Mouse (Mus musculus): ENCODE data around the gene Trappc3.

Trappc3 gene

GRCm38 (mm10) chr4:126251655-126252254, 10.4 kb upstream of the Trappc3 start:
- DNase-seq = peak; percentile 75 to 85

- DNase-seq = no peak
Measured at GRCm38 (mm10) chr4:126252411-126253237, 9.5 kb upstream of the Trappc3 start.

GRCm38 (mm10) chr4:126253637-126254272, 8.4 kb upstream of the Trappc3 start:
- no peak for DNase-seq

GRCm38 (mm10) chr4:126254315-126255112, 7.6 kb upstream of the Trappc3 start:
- DNase-seq = peak; percentile 73 to 78

- peak; percentile 55 to 65 for DNase-seq
Measured at GRCm38 (mm10) chr4:126255113-126256001, 6.8 kb upstream of the Trappc3 start.

- DNase-seq = peak; percentile 87 to 88
Measured at GRCm38 (mm10) chr4:126256131-126256791, 5.9 kb upstream of the Trappc3 start, which contains the start of gene Map7d1. Gene Map7d1 (minus strand): TSS chr4:126256343.

GRCm38 (mm10) chr4:126256967-126257881, 4.9 kb upstream of the Trappc3 start:
- peak; percentile 54 to 63 for DNase-seq

- DNase-seq = peak; percentile 22 to 28
Measured at GRCm38 (mm10) chr4:126259063-126259462, 3.1 kb upstream of the Trappc3 start.

- peak; percentile 89 to 91 for DNase-seq
Measured at GRCm38 (mm10) chr4:126259523-126260160, 2.5 kb upstream of the Trappc3 start.

GRCm38 (mm10) chr4:126260520-126261201, 1.5 kb upstream of the Trappc3 start:
- peak; percentile 91 to 95 for DNase-seq

- peak; percentile 15 to 40 for DNase-seq
Measured at GRCm38 (mm10) chr4:126261266-126261665, 859 bp upstream of the Trappc3 start.

- no peak for DNase-seq
Measured at GRCm38 (mm10) chr4:126261675-126262074, 450 bp upstream of the Trappc3 start.

GRCm38 (mm10) chr4:126269292-126269691, 7.2 kb downstream of the Trappc3 start:
- no peak for DNase-seq

- no peak for DNase-seq
Measured at GRCm38 (mm10) chr4:126273753-126274152, 11.6 kb downstream of the Trappc3 start.

GRCm38 (mm10) chr4:126275081-126275480, 13.0 kb downstream of the Trappc3 start:
- DNase-seq = no peak

GRCm38 (mm10) chr4:126275681-126276131, 13.6 kb downstream of the Trappc3 start:
- DNase-seq = no peak

GRCm38 (mm10) chr4:126277906-126278564, 15.9 kb downstream of the Trappc3 start:
- no peak for DNase-seq

- DNase-seq = no peak
Measured at GRCm38 (mm10) chr4:126278565-126278915, 16.4 kb downstream of the Trappc3 start.
